Mouse (Mus musculus): ENCODE measurements around the gene Aars.
"Not testable (repeated sequence)": the region's sequence is repeated elsewhere in the genome, so short reads cannot be mapped to it uniquely, and the experiment has no call there.

The Aars gene

DNA sequence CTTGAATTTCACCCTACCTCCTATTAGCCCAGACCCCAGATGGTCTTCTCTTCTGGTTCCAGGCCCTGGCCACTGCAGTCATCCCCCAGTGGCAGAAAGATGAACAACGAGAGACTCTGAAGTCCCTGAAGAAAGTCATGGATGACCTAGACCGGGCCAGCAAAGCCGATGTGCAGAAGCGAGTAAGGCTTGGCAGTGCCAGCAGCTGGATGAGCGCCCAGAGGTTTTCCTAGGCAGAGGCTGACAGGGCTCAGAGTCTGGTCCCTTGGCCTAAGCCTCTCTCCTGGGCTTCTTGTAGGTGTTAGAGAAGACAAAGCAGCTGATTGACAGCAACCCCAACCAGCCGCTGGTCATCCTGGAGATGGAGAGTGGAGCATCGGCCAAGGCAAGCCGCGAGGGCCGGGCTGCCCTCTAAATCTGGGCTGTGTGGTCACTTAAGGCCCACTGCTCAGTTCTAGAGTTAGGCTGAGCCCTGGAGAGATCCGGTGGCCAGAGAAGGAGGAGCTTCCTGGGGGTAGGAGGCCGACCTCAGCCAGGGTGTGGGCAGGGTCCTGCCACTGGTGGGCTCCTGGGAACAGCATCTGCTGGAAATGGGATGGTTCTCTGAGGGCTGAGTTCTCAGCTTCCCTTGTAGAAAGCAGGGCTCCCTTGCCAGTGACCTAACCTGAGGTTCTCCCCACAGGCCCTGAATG lies 21.0 kb downstream of the Aars start:
- no peak for DNase-seq (ENCODE audit: low spot score in 2 of 2)

DNA sequence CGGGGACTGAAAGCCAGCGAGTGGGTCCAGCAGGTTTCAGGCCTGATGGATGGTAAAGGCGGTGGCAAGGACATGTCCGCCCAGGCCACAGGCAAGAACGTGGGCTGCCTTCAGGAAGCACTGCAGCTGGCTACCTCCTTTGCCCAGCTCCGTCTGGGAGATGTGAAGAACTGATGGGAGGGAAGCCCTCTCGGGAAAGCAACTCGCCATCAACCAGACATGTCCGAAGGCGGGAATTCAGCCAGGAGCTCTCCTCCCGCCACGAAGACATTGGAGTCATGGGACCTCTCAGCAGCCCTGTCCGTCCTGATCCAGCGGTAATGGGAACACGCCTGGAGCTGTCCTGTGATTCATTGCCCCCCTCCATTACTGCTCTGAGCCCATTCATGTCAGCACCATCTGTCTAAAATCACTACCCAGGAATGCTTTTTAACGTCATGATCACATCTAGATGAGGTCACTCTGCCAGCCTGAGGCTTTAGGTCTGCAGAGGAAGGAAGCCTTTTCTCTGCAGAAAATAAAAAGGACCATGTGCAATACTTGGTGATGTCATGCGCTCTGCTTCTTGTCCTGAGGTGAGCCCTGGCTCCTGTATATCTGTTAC lies 22.2 kb downstream of the Aars start:
- DNase-seq (ENCODE audit: low spot score in 2 of 2), result no peak

DNA sequence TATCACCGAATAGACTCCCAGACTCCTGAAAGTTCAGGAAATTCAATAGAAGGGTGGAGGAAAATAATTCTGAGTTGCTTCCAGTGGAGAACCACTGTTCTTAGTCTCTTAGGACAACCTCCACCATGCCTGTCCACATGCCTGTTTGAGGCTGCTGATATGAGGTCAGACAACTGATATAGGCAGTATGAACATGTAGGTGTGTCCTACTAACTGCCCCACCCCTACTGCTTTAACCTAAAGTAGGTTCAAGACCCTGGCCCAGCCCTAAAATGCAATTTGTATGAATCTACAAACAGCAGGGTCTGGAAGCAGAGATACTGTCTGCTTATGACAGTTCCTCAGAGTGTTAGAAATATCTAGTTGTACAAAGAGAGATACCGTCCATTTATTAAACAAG lies 22.7 kb downstream of the Aars start:
- no peak for DNase-seq (ENCODE audit: low spot score in 2 of 2)

DNA sequence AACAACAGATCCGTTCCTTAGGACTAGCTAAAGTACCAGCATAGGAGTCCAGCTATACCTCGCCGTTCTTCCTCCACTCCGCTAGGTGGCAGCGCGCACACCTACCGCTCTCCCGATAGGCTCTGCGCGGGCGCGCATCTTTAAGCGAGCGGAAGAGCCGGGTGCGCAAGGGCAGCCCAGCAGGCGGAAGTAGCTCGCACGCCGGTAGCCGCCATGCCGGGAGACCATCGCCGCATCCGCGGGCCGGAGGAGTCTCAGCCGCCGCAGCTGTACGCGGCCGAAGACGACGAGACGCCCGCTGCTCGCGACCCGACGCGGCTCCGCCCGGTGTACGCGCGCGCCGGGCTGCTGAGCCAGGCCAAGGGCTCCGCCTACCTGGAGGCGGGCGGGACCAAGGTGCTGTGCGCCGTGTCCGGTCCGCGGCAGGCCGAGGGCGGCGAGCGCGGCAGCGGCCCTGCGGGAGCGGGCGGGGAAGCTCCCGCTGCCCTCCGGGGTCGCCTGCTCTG lies 23.3 kb downstream of the Aars start, which contains the start of gene Exosc6:
Gene Exosc6 (plus strand): TSS at position 182 of the 506 bp plus-strand sequence.
- peak; percentile 87 to 88 for DNase-seq (ENCODE audit: low spot score in 2 of 2)

DNA sequence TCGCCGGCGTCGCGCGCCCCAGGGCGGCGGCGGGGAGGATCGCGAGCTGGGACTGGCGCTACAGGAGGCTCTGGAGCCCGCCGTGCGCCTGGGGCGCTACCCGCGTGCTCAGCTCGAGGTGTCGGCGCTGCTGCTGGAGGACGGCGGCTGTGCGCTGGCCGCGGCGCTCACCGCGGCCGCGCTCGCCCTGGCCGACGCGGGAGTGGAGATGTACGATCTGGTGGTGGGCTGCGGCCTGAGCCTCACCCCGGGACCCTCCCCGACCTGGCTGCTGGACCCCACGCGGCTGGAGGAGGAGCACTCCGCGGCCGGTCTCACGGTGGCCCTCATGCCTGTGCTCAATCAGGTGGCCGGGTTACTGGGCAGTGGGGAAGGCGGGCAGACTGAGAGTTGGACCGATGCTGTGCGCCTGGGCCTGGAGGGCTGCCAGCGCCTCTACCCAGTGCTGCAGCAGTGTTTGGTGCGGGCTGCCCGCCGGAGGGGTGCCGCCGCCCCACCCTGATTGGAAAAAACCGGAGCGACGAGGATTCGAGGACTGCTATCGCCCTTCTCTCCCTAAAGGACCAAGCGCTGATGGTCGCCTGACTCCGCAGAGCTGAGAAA lies 23.8 kb downstream of the Aars start:
- peak in 1 of 2 experiments; percentile 39 for DNase-seq (ENCODE audit: low spot score in 2 of 2)

- no peak for DNase-seq (ENCODE audit: low spot score in 2 of 2)
Measured at GRCm38 (mm10) chr8:111058946-111059572, 26.1 kb downstream of the Aars start.

DNA sequence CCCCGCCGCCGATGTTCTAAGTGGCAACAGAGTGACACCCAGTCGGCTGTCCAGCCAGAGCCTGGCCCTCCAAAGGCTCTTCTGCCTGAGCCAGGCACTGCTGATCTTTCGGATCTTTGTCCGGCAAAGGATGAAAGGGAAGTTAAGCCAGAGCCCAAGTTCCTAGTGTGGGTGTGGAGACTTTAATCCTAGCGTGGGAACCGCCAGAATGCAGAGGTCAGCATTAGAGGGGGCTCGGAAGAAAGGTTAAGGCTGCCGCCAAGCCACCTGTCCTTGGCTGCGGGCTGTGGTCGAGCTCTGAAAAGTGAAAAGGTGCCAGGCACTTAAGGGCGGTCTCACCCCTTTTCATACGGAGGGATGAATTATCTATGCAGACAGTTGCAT lies 28.7 kb downstream of the Aars start:
- no peak for DNase-seq (ENCODE audit: low spot score in 2 of 2)

GRCm38 (mm10) chr8:111062072-111062757 lies 29.3 kb downstream of the Aars start:
- peak; percentile 89 to 91 for DNase-seq (ENCODE audit: low spot score in 2 of 2)

GRCm38 (mm10) chr8:111062893-111063292 lies 29.9 kb downstream of the Aars start:
- no peak for DNase-seq (ENCODE audit: low spot score in 2 of 2)

DNA sequence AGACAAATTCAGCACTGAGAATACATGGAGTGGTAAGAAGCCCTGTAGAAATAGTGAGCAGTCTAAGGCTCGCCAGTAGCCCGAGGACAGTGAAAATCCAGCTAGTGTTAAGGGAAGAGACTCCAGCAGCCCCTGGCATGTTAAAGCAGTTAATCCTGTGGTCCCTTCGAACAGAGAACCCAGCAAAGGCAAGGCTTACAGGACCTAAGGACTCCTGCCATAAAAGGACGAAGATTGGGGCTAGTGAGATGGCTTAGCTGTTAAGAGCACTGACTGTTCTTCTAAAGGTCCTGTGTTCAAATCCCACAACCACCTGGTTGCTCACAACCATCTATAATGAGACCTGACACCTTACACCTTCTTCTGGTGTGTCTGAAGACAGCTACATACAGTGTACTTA lies 33.4 kb downstream of the Aars start:
- DNase-seq (ENCODE audit: low spot score in 2 of 2), result no peak

DNA sequence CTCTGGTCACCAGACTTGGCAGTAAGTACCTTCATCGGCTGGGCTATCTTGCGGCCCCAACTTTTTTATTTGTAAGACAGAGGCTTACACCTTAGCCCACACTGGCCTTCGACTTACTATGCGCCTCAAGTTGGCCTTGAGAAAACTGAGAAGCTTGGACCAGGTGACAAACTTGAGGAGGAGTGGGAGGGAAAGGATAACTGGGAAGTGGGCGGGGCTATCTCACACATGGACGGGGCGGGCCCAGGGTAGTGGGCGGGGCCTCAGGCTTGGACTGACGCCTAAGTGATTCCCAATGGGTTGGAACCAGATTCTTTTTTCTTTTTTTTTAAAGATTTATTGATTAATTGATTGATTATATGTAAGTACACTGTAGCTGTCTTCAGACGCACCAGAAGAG lies 34.5 kb downstream of the Aars start:
- no peak for DNase-seq (ENCODE audit: low spot score in 2 of 2)

DNA sequence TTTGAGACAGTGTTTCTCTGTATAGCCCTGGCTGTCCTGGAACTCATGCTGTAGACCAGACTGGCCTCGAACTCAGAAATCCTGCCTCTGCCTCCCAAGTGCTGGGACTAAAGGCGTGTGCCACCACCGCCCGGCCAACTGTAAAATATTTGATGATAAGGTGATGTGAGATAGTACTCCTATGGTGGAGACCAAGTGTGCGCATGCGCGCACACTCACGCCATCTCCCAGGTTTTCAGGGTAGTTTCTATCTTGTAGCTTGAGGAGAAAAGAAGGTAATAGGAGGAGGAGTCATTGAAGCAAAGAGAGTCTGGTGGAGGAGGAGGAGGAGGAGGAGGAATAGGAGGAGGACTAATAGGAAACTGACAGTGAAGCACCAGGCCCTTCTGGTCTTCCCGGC lies 35.7 kb downstream of the Aars start:
- DNase-seq (ENCODE audit: low spot score in 2 of 2), result not testable (repeated sequence)

- DNase-seq (ENCODE audit: low spot score in 2 of 2), result peak; percentile 56 to 61
Measured at GRCm38 (mm10) chr8:111075926-111076325, 43.0 kb downstream of the Aars start.

- no peak for DNase-seq (ENCODE audit: low spot score in 2 of 2)
Measured at GRCm38 (mm10) chr8:111079461-111079860, 46.5 kb downstream of the Aars start.

GRCm38 (mm10) chr8:111079861-111080271 lies 46.9 kb downstream of the Aars start:
- DNase-seq (ENCODE audit: low spot score in 2 of 2), result no peak

DNA sequence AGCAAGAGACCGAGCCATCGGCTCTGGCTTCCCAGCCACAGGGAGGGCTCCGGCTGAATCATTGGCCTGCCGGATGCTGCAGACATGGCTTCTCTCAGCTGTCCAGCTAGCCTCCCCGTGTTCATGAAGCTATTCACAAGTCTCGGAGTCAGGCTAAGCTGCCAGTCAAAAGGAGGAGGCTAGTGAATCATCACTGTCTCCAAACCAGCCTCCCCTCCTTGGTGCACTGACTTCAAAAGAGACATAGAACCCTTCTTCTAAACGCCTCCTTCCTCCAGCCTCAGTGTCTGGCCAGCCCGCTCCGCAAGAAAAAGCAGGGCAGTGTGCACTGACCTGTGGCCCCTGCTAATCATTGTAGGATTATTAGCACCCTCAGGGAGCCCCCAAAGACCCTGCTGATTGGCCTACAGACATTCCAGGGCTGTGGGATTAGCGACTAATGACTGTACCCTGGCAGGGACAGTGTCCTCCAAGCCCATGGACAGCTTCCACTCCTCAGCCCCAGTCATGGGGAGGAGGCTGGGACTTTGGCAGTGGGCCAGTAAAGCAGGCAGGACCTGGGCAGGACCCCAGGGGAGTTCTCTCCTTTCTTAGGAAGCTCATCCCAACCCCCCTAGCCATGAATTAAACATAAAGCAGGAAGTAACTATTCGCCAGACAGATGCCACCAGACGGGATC lies 48.8 kb downstream of the Aars start:
- no peak for DNase-seq (ENCODE audit: low spot score in 2 of 2)

DNA sequence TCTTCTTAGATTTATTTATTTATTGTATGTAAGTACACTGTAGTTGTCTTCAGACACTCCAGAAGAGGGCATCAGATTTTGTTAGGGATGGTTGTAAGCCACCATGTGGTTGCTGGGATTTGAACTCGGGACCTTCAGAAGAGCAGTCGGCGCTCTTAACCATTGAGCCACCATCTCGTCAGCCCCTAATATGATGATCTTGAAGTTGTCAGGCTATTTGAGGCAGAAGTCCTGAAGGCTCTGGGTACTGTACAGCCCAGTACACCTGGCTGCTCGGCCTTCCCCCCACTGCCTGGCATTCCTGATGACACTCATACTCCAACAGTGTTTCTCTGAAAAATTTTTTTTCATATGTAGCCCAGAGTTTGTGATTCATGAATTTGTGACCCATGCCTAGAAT lies 51.0 kb downstream of the Aars start:
- not testable (repeated sequence) for DNase-seq (ENCODE audit: low spot score in 2 of 2)

- DNase-seq (ENCODE audit: low spot score in 2 of 2), result peak; percentile 18 to 29
Measured at GRCm38 (mm10) chr8:111090126-111090525, 57.2 kb downstream of the Aars start.

GRCm38 (mm10) chr8:111091706-111092105 lies 58.8 kb downstream of the Aars start:
- no peak for DNase-seq (ENCODE audit: low spot score in 2 of 2)

DNA sequence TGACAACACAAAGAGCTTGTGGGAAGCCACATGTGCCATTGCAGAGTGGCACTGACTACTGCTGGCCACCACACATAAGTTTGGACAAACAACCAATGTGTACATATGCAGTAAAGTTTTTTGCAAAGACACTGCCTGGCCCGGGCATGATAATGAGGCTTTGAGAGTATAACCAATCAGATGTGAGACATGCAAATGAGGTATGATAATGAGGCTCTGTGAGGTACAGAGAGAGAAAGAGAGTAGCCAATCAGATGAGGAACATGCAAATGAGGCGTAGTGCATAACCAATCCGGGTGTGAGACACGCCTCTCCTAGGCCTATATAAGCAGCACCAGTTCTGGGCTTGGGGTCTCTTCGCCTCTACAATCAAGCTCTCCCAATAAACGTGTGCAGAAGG lies 59.4 kb downstream of the Aars start, which contains the start of gene Clec18a:
Gene Clec18a (minus strand): TSS at position 101 of the 400 bp plus-strand sequence.
- DNase-seq (ENCODE audit: low spot score in 2 of 2), result not testable (repeated sequence)

Measured in right cerebral cortex, postnatal 36 days (tissue).